Mouse (Mus musculus) thymus, adult 2 months (tissue): ENCODE data around the gene Cnot2.

Source experiments
- CTCF ChIP-seq: fragments of 200-500 bp; IDR thresholded peaks from 2 replicates; pipeline ENCODE4 v1.5.1; 2012; ENCODE audit warnings: mild to moderate bottlenecking, control low read depth, low read length, moderate library complexity, borderline replicate concordance; ENCODE audit not compliant: control insufficient read depth, poor library complexity, insufficient read depth; ENCODE audit errors: extremely low read depth
- POLR2A ChIP-seq: fragments of 200-500 bp; IDR thresholded peaks from 2 replicates; pipeline ENCODE4 v1.6.1; 2012; ENCODE audit warnings: mild to moderate bottlenecking, low read length, control low read depth, moderate library complexity; ENCODE audit not compliant: control insufficient read depth, poor library complexity, insufficient read depth; ENCODE audit errors: extremely low read depth

GRCm38 (mm10) chr10:116562731-116563480 lies 18.4 kb downstream of the Cnot2 start:
- TF ChIP-seq CTCF = no peak
- TF ChIP-seq POLR2A = no peak
